Mouse (Mus musculus): Measurements from ENCODE around the gene Ncoa1. TPM values are rescaled to one million over a fixed set of nuclear protein-coding genes. Genes with fewer than 3 reads are reported as not detected.

Ncoa1 gene
- total RNA-seq, 2 experiments from 2014 or later, result 6.7 to 28.0 TPM

GRCm38 (mm10) chr12:4237481-4237880 is 239.5 kb downstream of the Ncoa1 start:
- no peak for ATAC-seq (replicated peaks; ENCODE audit: poor library complexity)

- peak; percentile 92 for ATAC-seq (replicated peaks; ENCODE audit: poor library complexity)
These were observed 243.1 kb downstream of the Ncoa1 start, which contains the start of the genes Ptrhd1 and Cenpo for GRCm38 (mm10) chr12:4233572-4234508. Gene Ptrhd1, plus strand, starts transcription at chr12:4234027. Gene Cenpo, minus strand, starts transcription at chr12:4234294.

GRCm38 (mm10) chr12:4232777-4233176 is 244.2 kb downstream of the Ncoa1 start:
- ATAC-seq (replicated peaks; ENCODE audit: poor library complexity), result no peak

- no peak for ATAC-seq (replicated peaks; ENCODE audit: poor library complexity)
These were observed 246.8 kb downstream of the Ncoa1 start for GRCm38 (mm10) chr12:4230156-4230555.

- no peak for ATAC-seq (replicated peaks; ENCODE audit: poor library complexity)
These were observed 264.1 kb downstream of the Ncoa1 start for GRCm38 (mm10) chr12:4212908-4213307.

- ATAC-seq (replicated peaks; ENCODE audit: poor library complexity), result peak; percentile 67
These were observed 265.8 kb downstream of the Ncoa1 start for GRCm38 (mm10) chr12:4211174-4211573.

GRCm38 (mm10) chr12:4209196-4209595 is 267.8 kb downstream of the Ncoa1 start:
- no peak for ATAC-seq (replicated peaks; ENCODE audit: poor library complexity)

- peak; percentile 85 for ATAC-seq (replicated peaks; ENCODE audit: poor library complexity)
These were observed 268.4 kb downstream of the Ncoa1 start for GRCm38 (mm10) chr12:4208405-4209133.

GRCm38 (mm10) chr12:4206106-4206505 is 270.9 kb downstream of the Ncoa1 start:
- no peak for ATAC-seq (replicated peaks; ENCODE audit: poor library complexity)

- no peak for ATAC-seq (replicated peaks; ENCODE audit: poor library complexity)
These were observed 274.8 kb downstream of the Ncoa1 start for GRCm38 (mm10) chr12:4202206-4202605.

GRCm38 (mm10) chr12:4201454-4202200 is 275.4 kb downstream of the Ncoa1 start:
- ATAC-seq (replicated peaks; ENCODE audit: poor library complexity), result no peak

- no peak for ATAC-seq (replicated peaks; ENCODE audit: poor library complexity)
These were observed 277.7 kb downstream of the Ncoa1 start for GRCm38 (mm10) chr12:4199271-4199670.

- ATAC-seq (replicated peaks; ENCODE audit: poor library complexity), result no peak
These were observed 278.3 kb downstream of the Ncoa1 start for GRCm38 (mm10) chr12:4198702-4199101.

Other genes starting within 250 kb of the Ncoa1 start
- 5.8 and 7.5 TPM in 2 replicates for gene Ptrhd1, start 243.2 kb downstream of the Ncoa1 start, total RNA-seq (2015)
- gene Ptrhd1, start 243.2 kb downstream of the Ncoa1 start, total RNA-seq (2017), result 3.4 and 4.5 TPM in 2 replicates
- gene Cenpo, start 242.9 kb downstream of the Ncoa1 start, total RNA-seq (2015), result 18.5 and 19.2 TPM in 2 replicates
- gene Cenpo, start 242.9 kb downstream of the Ncoa1 start, total RNA-seq (2017), result 49.7 and 51.3 TPM in 2 replicates
- 78.3 and 94.5 TPM in 2 replicates for gene Itsn2, start 115.5 kb upstream of the Ncoa1 start, total RNA-seq (2015)
- 123 and 143 TPM in 2 replicates for gene Itsn2, start 115.5 kb upstream of the Ncoa1 start, total RNA-seq (2017)
- gene Gm3625, start 115.7 kb upstream of the Ncoa1 start, total RNA-seq (2015), result not detected in 2 replicates
- gene Gm3625, start 115.7 kb upstream of the Ncoa1 start, total RNA-seq (2017), result not detected in 2 replicates